Mouse (Mus musculus): ENCODE measurements at regions not wholly inside any gene's neighbourhood (a gene's known extent, or its start where the extent isn't known, plus 50 kb on each side); places are given as distances from the start of the nearest gene placed in this dataset.

DNA sequence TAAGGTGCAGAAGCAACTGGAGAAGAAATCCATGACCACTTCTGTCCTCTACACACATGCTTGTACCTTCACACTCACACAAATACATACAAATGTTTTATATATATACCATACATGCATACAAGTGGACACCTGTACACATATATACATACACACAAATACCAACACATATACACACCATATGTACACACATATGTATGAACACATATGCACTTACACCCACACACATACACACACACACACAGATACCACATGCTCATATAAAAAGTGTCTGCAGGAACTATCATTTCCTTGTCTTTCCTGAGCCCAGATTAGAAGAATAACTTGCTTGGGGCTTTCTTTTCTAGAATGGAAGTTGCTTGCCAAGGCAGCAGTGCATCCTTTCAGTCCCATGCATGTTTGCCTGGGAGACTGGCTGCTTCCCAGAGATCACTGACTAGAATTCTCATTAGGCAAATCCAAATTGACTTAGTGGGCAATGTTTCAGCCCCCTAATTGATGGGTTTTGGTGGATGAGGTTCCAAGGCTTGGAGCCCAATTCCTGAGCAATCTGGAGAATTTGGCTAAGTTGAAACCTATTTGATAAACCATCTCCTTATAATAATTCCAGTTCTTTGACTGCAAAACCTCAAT, 169.2 kb upstream of the Hddc2 start:
- no peak for DNase-seq (ENCODE audit: low read depth, low spot score)

GRCm38 (mm10) chr10:31144489-31144872, 168.7 kb upstream of the Hddc2 start:
- no peak for DNase-seq (ENCODE audit: low read depth, low spot score)

- no peak for DNase-seq (ENCODE audit: low read depth, low spot score)
Observed at GRCm38 (mm10) chr10:31173169-31173686, 140.0 kb upstream of the Hddc2 start.

DNA sequence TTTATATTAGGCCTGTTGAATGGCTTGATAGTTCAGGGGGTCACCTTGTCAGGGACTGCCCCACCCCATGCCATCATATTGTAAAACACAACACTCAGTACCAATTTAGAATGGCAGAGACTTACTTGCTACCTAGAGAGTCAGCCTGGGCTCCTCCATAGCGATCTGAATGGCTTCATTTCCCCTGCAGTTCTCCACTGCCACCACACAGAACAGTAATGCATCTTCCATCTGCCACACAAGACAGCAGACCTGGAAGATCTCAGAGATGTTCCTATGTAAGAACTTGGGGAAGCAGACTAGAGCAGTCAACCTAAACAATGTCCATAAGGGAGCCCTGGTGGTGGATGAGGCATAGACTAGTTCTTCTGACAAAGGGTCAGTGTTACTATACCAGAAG, 123.6 kb upstream of the Hddc2 start:
- DNase-seq (ENCODE audit: low read depth, low spot score) = peak; percentile 5

DNA sequence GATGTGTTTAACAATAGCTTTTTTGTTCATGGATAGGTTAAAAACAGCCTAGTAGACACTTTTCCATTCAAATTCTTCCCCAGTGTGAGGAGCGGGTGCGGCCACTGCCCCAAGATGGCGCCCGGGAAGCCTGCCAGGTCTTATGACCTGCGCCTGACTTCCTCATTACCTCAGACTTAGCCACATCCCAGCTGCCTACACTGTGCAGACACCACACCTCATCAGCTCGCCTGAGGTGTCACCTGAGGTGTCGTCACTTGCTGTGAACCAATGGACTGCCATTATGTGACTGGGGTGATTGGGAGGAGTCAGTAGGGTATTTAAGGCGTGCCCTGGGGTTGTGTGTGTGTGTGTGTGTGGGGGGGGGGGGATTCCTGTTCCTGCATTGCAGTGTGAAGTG, 101.0 kb upstream of the Hddc2 start:
- peak; percentile 41 for DNase-seq (ENCODE audit: low read depth, low spot score)

DNA sequence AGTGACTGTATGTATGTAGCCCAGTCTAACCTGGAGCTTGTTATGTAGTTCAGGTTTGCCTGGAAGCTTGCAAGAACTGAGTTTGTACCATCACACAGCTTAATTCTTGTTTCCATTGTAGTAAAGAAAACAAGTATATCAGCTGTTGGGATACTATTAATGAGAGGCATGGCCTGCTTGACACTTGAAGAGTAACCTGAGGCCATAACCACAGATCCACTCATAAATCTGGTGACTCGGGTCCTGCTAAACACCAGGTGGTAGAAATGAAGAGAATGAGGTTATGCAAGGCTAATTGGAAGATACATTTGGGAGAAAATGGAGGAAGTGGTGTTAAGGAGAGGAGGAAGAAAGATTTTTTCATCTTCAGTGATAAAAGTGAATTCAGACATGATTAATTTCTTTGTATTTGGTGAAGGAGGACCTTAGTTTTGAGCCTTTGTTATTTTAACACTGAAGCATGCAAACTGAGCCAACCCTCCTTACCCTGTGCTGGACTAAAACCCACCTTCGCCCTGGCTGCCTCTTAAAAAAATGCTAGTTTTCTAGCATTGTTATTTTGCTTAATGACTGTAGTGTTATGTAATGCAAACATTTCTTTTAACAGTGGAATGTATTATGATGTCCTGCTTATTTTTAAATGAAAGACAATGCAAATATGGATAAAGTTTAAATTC, 100.3 kb upstream of the Hddc2 start:
- DNase-seq (ENCODE audit: low read depth, low spot score) = no peak

DNA sequence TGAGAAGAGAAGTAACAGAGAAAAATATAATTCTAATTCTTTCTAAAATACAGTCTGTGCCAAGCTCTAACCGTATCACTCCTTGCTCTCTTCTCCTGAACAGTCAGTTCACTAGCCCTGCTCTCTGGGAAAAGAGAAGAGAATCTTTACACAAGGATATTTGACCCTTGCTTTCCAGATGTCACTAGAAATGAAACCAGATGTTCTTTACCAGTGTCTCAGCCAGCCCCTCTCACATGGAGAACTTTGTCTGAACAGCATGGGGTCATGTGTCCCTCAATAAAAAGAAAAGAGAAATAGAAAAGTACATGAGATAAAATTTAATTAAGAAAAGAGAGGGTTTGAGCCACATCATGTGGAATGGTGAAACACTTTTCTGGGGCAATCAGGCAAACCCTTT, 91.3 kb upstream of the Hddc2 start:
- DNase-seq (ENCODE audit: low read depth, low spot score) = no peak

- DNase-seq (ENCODE audit: low read depth, low spot score) = no peak
Observed at GRCm38 (mm10) chr10:31229078-31229477, 84.1 kb upstream of the Hddc2 start.

DNA sequence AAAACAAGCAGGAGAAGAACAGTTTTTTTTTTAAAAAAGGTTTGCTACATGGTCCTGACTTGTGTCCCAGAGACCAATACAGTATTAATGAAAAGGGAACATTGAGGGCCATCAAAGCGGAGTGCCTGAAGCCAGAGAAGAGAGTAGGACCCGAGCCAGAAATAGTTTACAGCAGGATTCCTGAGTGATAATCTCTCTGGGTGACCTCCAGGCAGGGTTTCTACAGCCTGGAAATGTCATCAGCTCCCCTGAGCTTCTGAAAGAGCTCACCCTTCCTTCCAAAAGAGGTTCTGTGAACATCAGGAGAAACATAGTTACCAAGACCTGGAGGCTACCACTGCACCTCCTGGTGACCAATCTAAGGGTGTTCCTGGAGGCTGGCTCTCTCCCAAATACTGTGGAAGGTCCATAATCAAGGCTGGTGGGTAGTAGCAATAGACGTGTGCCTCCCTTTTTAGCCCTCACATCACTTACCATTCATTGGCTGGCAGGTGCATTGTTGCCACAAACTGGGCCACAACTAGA, 70.7 kb upstream of the Hddc2 start:
- DNase-seq (ENCODE audit: low read depth, low spot score) = no peak

GRCm38 (mm10) chr10:31252584-31253381, 60.4 kb upstream of the Hddc2 start:
- no peak for DNase-seq (ENCODE audit: low read depth, low spot score)

GRCm38 (mm10) chr10:31256934-31257333, 56.2 kb upstream of the Hddc2 start:
- no peak for DNase-seq (ENCODE audit: low read depth, low spot score)

DNA sequence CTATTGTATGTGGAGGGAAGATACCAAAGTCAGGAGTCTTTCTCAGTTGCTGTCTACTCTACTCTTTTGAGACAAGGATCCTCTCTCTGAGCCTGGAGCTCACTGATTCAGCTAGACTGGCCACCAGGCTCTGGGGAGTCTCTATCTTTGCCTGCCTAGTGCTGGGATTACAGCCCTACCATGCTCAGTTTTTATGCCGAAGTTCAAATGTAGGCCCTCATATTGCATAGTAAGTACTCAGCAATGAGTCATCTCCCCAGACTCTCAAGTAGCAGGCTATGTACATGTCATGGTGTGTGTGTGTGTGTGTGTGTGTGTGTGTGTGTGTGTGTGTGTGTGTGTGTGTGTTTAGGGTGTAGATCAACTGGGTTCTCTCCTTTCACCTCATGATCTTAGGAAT, 55.6 kb upstream of the Hddc2 start:
- DNase-seq (ENCODE audit: low read depth, low spot score) = no peak

DNA sequence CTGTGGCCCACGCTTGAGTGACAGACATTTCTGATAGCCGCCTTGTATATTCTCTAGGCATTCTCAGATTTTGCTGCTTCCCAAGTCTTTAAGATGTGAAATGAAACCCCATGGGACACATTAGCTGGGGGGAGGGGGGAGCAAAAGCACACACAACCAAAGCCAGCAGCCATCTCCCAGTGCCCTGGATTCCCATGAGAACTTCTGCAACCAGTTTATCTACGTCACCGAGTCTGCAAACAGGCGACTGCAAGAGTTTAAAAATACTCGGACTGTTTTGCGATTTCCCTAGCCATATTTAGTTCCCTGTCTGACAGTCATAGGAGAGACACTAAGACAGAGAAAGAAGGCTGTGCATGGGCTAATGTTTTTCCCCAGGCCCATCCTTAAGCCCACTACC, 52.3 kb upstream of the Hddc2 start:
- no peak for DNase-seq (ENCODE audit: low read depth, low spot score)

All from ES-CJ7 (cell line).